Mouse (Mus musculus): ENCODE results near the gene A930018P22Rik. TPM values are rescaled to one million over a fixed set of nuclear protein-coding genes. Genes with fewer than 3 reads are reported as not detected.

Gene A930018P22Rik
- polyA plus RNA-seq, 1 experiment from 2014 or later: not detected

GRCm38 (mm10) chr2:104147910-104148561, 25.5 kb downstream of the A930018P22Rik start:
- H3K36me3 ChIP-seq (replicated peaks): no peaks in the 10 kb centered on the region
- peaks cover 11% of the 10 kb centered on the region for H3K4me1 ChIP-seq
- no peaks in the 10 kb centered on the region for H3K9me3 ChIP-seq
- no peak overlapping the region for H3K27ac ChIP-seq (replicated peaks)
- no peak for DNase-seq (ENCODE audit: low spot score)
- H3K4me3 ChIP-seq: no peak overlapping the region
- WGBS: 81% methylated on average over 4 of the region's 4 CpGs
- no peaks in the 10 kb centered on the region; the same call in 1 of the 2 replicates for H3K27me3 ChIP-seq (replicated peaks; ENCODE audit: low read depth, poor library complexity, severe bottlenecking)

GRCm38 (mm10) chr2:104150608-104151397, 28.2 kb downstream of the A930018P22Rik start:
- H3K27me3 ChIP-seq (replicated peaks; ENCODE audit: low read depth, poor library complexity, severe bottlenecking): no peaks in the 10 kb centered on the region; the same call in 1 of the 2 replicates
- DNase-seq (ENCODE audit: low spot score): no peak
- H3K9me3 ChIP-seq: no peaks in the 10 kb centered on the region
- no peaks in the 10 kb centered on the region for H3K36me3 ChIP-seq (replicated peaks)
- peak overlapping the region; percentile 19; the same call in 1 of the 2 replicates for H3K27ac ChIP-seq (replicated peaks)
- no peak overlapping the region for H3K4me3 ChIP-seq
- H3K4me1 ChIP-seq: peaks cover 11% of the 10 kb centered on the region
- 76% methylated on average over 6 of the region's 6 CpGs for WGBS

- Histone ChIP-seq H3K36me3 (replicated peaks) (no peaks in the 10 kb centered on the region), H3K27ac (replicated peaks) (no peak overlapping the region), H3K9me3 (no peaks in the 10 kb centered on the region), H3K27me3 (replicated peaks; ENCODE audit: low read depth, poor library complexity, severe bottlenecking) (no peaks in the 10 kb centered on the region; the same call in 1 of the 2 replicates), H3K4me1 (peaks cover 11% of the 10 kb centered on the region), H3K4me3 (no peak overlapping the region)
- no peak for DNase-seq (ENCODE audit: low spot score)
- WGBS: 87% methylated on average over 4 of the region's 4 CpGs
Observed at GRCm38 (mm10) chr2:104153345-104153744, 30.8 kb downstream of the A930018P22Rik start.

- 84% methylated on average over 3 of the region's 3 CpGs for WGBS
- H3K4me3 ChIP-seq: no peak overlapping the region
Observed at GRCm38 (mm10) chr2:104153876-104154275, 31.3 kb downstream of the A930018P22Rik start.

GRCm38 (mm10) chr2:104157831-104158230, 35.3 kb downstream of the A930018P22Rik start:
- no peaks in the 10 kb centered on the region for H3K27me3 ChIP-seq (replicated peaks; ENCODE audit: low read depth, poor library complexity, severe bottlenecking)
- no peak overlapping the region for H3K27ac ChIP-seq (replicated peaks)
- WGBS: 83% methylated on average over 4 of the region's 4 CpGs

More at GRCm38 (mm10) chr2:104153876-104154275, 31.3 kb downstream of the A930018P22Rik start:
- H3K36me3 ChIP-seq (replicated peaks): no peaks in the 10 kb centered on the region
- H3K27me3 ChIP-seq (replicated peaks; ENCODE audit: low read depth, poor library complexity, severe bottlenecking): no peaks in the 10 kb centered on the region; the same call in 1 of the 2 replicates
- H3K27ac ChIP-seq (replicated peaks): no peak overlapping the region
- H3K9me3 ChIP-seq: no peaks in the 10 kb centered on the region
- no peak for DNase-seq (ENCODE audit: low spot score)
- peaks cover 11% of the 10 kb centered on the region for H3K4me1 ChIP-seq

GRCm38 (mm10) chr2:104163418-104163817, 40.8 kb downstream of the A930018P22Rik start:
- no peaks in the 10 kb centered on the region for H3K4me1 ChIP-seq
- no peaks in the 10 kb centered on the region for H3K36me3 ChIP-seq (replicated peaks)
- no peaks in the 10 kb centered on the region for H3K9me3 ChIP-seq
- 83% methylated on average over 7 of the region's 7 CpGs for WGBS
- DNase-seq (ENCODE audit: low spot score): no peak
- H3K27ac ChIP-seq (replicated peaks): no peak overlapping the region
- no peaks in the 10 kb centered on the region for H3K27me3 ChIP-seq (replicated peaks; ENCODE audit: low read depth, poor library complexity, severe bottlenecking)
- H3K4me3 ChIP-seq: no peak overlapping the region

More at GRCm38 (mm10) chr2:104157831-104158230, 35.3 kb downstream of the A930018P22Rik start:
- DNase-seq (ENCODE audit: low spot score): no peak
- Histone ChIP-seq H3K9me3 (no peaks in the 10 kb centered on the region), H3K4me3 (no peak overlapping the region), H3K36me3 (replicated peaks) (no peaks in the 10 kb centered on the region), H3K4me1 (no peaks in the 10 kb centered on the region)

GRCm38 (mm10) chr2:104163978-104164487, 41.5 kb downstream of the A930018P22Rik start:
- Histone ChIP-seq H3K9me3 (no peaks in the 10 kb centered on the region), H3K36me3 (replicated peaks) (no peaks in the 10 kb centered on the region), H3K27me3 (replicated peaks; ENCODE audit: low read depth, poor library complexity, severe bottlenecking) (no peaks in the 10 kb centered on the region), H3K27ac (replicated peaks) (no peak overlapping the region), H3K4me1 (no peaks in the 10 kb centered on the region), H3K4me3 (no peak overlapping the region)
- WGBS: 89% methylated on average over 4 of the region's 4 CpGs
- DNase-seq (ENCODE audit: low spot score): no peak

GRCm38 (mm10) chr2:104165631-104166030, 43.1 kb downstream of the A930018P22Rik start:
- H3K36me3 ChIP-seq (replicated peaks): no peaks in the 10 kb centered on the region
- no peaks in the 10 kb centered on the region for H3K27me3 ChIP-seq (replicated peaks; ENCODE audit: low read depth, poor library complexity, severe bottlenecking)
- 89% methylated on average over 2 of the region's 2 CpGs for WGBS
- no peaks in the 10 kb centered on the region for H3K9me3 ChIP-seq
- H3K4me1 ChIP-seq: no peaks in the 10 kb centered on the region
- no peak overlapping the region for H3K4me3 ChIP-seq
- no peak overlapping the region for H3K27ac ChIP-seq (replicated peaks)
- no peak for DNase-seq (ENCODE audit: low spot score)

GRCm38 (mm10) chr2:104167765-104168164, 45.2 kb downstream of the A930018P22Rik start:
- no peaks in the 10 kb centered on the region for H3K4me1 ChIP-seq
- no peaks in the 10 kb centered on the region for H3K36me3 ChIP-seq (replicated peaks)
- no peaks in the 10 kb centered on the region for H3K27me3 ChIP-seq (replicated peaks; ENCODE audit: low read depth, poor library complexity, severe bottlenecking)
- H3K27ac ChIP-seq (replicated peaks): no peak overlapping the region
- no peak overlapping the region for H3K4me3 ChIP-seq
- 94% methylated on average over 23 of the region's 23 CpGs for WGBS
- DNase-seq (ENCODE audit: low spot score): no peak
- H3K9me3 ChIP-seq: no peaks in the 10 kb centered on the region

GRCm38 (mm10) chr2:104168186-104168896, 45.8 kb downstream of the A930018P22Rik start:
- DNase-seq (ENCODE audit: low spot score): no peak
- 89% methylated on average over 17 of the region's 17 CpGs for WGBS

GRCm38 (mm10) chr2:104172695-104173348, 50.3 kb downstream of the A930018P22Rik start:
- H3K27me3 ChIP-seq (replicated peaks; ENCODE audit: low read depth, poor library complexity, severe bottlenecking): no peaks in the 10 kb centered on the region
- no peak overlapping the region for H3K4me3 ChIP-seq
- H3K9me3 ChIP-seq: no peaks in the 10 kb centered on the region
- H3K4me1 ChIP-seq: peaks cover 18% of the 10 kb centered on the region
- H3K27ac ChIP-seq (replicated peaks): no peak overlapping the region
- no peak for DNase-seq (ENCODE audit: low spot score)
- WGBS: 63% methylated on average over 11 of the region's 11 CpGs
- H3K36me3 ChIP-seq (replicated peaks): no peaks in the 10 kb centered on the region

More at GRCm38 (mm10) chr2:104168186-104168896, 45.8 kb downstream of the A930018P22Rik start:
- no peaks in the 10 kb centered on the region for H3K27me3 ChIP-seq (replicated peaks; ENCODE audit: low read depth, poor library complexity, severe bottlenecking)
- H3K9me3 ChIP-seq: no peaks in the 10 kb centered on the region
- H3K27ac ChIP-seq (replicated peaks): no peak overlapping the region
- H3K36me3 ChIP-seq (replicated peaks): no peaks in the 10 kb centered on the region
- H3K4me1 ChIP-seq: no peaks in the 10 kb centered on the region
- H3K4me3 ChIP-seq: no peak overlapping the region

- DNase-seq (ENCODE audit: low spot score): no peak
- H3K4me3 ChIP-seq: no peak overlapping the region
- 92% methylated on average over 3 of the region's 3 CpGs for WGBS
- peaks cover 18% of the 10 kb centered on the region for H3K4me1 ChIP-seq
- H3K27ac ChIP-seq (replicated peaks): no peak overlapping the region
- no peaks in the 10 kb centered on the region for H3K36me3 ChIP-seq (replicated peaks)
- H3K27me3 ChIP-seq (replicated peaks; ENCODE audit: low read depth, poor library complexity, severe bottlenecking): no peaks in the 10 kb centered on the region
- H3K9me3 ChIP-seq: no peaks in the 10 kb centered on the region
Observed at GRCm38 (mm10) chr2:104173431-104173830, 50.9 kb downstream of the A930018P22Rik start.
